Mouse (Mus musculus) heart, adult 11 months (tissue): Measurements from ENCODE around the gene Sbf2.
"Not testable (repeated sequence)": the region's sequence is repeated elsewhere in the genome, so short reads cannot be mapped to it uniquely, and the experiment has no call there.

ENCODE experiments used
- DNase-seq: peaks from one replicate; pipeline ENCODE4 v3.0.0; 2022

The Sbf2 gene

DNA sequence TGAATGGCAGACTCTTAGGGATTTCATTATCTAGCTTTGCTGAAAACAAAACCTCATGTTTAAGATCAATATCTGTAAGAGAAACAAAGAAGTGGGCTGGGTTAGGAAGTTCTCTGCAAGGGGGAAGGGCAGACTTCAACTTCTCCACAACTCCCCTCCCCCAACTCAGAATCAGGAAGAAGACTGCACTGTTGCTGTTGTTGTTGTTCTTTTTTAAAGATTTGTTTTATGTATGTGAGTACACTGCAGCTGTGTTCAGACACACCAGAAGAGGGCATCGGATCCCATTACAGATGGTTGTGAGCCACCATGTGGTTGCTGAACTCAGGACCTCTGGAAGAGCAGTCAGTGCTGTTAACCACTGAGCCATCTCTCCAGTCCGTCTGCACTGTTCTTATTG, 225.8 kb downstream of the Sbf2 start:
- DNase-seq = not testable (repeated sequence)

DNA sequence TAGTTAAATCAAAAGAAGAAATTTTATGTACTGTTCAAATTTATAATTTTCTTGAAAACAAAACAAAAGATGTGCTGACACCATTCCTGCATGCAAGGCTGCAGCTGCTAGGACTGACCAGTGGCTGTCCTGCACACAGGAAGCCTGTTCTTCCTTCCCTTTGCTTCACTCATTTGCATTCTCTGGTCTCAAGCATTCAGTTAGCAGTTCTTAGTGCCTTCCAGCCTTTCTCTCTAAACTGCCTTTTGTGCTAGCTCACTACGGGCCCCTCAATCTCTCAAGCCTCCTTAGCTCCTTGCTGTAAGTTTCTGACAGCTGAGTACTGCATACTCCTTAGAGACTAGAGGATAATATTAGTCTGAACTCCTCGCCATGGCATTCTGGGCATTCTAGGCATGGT, 227.2 kb downstream of the Sbf2 start:
- DNase-seq = peak; percentile 90

DNA sequence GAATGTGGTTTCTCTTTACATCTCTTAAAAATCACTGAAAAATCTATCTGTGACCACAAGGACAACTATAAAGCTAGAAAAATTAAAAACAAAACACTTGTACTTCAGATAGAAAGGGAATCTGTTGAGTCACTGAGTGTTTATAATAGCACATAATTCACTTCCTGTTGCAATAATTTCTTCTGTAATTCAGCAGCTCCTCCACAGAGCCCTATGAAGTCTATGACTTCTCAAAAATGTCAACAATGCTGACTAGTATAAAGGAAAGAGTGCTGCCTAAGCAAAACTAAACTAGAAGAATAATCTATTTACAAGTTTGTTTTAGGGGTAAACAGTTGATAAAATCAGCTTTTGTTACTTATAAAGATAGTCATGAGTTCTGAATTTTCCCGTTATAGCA, 229.2 kb downstream of the Sbf2 start:
- DNase-seq = no peak

DNA sequence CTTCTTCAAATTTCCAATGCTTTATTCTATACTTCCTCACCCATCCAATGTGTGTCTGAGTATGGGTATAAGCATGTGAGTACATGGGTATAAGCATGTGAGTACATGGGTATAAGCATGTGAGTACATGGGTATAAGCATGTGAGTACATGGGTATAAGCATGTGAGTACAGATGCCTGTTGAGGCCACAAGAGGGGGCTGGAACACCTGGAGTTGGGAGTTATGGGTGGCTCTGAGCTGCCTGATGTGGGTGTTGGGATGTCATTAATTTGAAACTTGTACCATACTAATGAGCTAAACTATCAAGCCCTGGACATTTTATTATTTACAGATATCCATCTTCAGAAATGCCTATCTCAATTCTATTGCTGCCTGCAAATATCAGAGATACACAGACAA, 230.4 kb downstream of the Sbf2 start:
- no peak for DNase-seq

GRCm38 (mm10) chr7:110381625-110382024, 233.1 kb downstream of the Sbf2 start:
- DNase-seq = no peak

DNA sequence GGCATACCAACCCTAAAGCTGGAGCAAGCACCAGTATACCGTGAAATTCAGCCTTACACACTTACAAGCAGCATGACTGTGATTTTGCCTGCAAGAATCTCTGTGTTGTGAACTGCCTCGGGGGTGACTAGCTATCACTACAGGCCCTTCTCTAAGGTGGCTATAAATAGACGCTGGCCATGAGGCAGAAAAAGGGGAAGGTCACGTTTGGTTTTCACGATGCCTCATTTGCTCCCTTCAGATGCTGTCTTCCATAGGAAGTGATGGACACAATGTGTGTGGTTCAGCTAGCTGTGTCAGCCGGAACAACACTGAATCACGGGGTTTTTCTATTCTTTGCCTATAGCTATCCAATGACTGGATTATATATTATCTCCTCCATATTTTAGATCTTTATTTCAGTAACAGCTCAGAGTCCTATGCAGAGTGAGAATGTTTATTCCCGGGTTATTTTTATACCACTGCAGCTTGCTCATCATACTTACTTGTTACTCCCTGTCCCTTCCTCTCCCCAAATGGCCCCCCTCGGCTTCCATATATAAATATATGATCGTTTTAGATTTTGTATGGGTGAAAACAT, 235.3 kb downstream of the Sbf2 start:
- DNase-seq = peak; percentile 95

- DNase-seq = no peak
Observed at GRCm38 (mm10) chr7:110372529-110372928, 242.2 kb downstream of the Sbf2 start.

DNA sequence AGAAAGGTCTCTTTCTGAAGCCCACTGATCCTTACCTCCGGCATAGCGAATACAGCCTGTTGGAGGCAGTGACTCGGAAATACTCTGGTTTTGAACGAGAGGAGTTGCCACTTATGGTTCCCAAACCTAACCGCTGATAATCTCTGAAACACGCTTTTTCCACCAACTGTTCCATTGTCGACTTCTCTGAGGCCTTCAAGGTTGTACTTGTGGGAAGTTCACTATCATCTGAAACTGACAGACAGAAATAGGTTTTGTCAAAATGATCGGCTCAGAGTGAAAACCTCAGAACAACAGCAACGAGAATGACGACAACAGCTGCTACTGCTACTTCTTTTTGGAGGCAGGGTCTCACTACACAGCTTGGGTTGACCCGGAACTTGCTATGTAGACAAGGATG, 252.7 kb downstream of the Sbf2 start:
- no peak for DNase-seq

DNA sequence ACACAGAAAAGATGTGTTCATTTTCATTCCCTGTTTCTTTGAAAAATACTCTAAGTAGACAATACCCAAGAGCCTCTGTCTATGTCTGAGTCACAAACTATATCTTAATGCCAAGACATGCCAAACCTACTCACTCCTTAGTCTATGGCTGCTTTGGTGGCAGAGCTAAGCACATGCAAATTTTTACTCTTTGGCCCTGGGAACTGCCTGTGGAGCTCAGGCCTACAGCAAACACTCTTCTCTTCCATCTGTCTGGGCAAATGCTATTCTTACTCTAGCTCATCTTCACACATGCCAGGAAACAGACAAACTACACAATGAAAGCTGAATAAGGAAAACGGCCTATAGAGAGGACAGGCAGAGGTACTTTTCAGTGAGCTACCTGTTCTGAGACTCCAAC, 253.2 kb downstream of the Sbf2 start:
- DNase-seq = no peak

- no peak for DNase-seq
Observed at GRCm38 (mm10) chr7:110359391-110359790, 255.3 kb downstream of the Sbf2 start.

DNA sequence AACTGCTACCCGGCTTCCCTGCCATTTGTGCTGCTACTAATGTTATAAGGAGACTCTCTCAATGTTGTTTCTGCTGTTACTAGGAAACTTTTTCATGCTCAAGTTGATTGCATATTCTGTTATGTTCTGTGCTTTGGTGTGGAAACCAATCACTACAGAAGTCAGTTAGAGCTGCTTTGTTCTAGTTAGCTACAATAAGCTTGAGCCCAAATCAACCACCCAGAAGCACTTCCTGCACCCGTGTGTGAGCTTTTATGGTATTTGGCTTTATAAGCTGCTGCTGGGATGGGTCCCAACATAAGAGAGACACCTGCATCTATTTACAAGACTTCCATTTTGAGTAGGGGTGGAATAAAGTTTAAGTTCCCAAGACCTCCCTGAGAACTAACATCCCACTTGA, 260.8 kb downstream of the Sbf2 start:
- DNase-seq = no peak

DNA sequence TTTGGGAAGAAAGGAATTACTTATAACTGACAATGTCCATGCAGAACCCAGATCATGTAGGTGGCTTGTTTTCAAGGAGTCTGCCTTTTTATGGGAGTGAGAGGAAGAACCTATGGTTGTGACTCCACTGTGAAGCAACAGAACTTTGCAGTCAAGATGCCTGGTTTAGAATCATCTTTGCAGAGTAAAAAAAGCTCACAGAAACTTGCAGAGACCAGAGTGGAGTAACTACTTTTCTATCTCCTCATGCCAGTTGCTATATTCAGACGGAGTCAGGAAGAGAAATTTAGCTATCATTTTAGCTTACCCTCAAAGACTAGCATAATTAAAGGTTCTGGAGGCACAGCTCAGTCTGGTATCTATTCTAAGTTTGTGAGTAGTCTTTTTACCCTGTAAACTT, 267.5 kb downstream of the Sbf2 start:
- DNase-seq = no peak

DNA sequence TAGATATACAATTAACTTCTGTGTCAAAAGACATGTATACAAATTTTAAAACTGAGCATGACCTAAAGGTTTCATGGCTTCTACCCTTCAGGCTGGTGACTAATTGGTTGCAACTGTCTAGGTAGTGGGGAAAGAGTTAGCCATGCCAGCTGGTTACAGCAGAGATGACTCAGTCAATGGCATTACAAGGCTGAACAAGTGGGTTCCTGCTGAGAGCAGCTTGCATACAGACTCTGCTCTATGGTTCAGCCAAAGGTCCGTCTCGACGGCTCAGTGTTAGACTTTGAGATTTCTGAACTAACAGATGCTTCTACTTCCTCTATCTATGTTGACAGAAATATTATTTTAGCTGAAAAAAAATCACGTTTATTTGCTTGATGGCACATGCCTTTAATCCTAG, 277.1 kb downstream of the Sbf2 start:
- no peak for DNase-seq

DNA sequence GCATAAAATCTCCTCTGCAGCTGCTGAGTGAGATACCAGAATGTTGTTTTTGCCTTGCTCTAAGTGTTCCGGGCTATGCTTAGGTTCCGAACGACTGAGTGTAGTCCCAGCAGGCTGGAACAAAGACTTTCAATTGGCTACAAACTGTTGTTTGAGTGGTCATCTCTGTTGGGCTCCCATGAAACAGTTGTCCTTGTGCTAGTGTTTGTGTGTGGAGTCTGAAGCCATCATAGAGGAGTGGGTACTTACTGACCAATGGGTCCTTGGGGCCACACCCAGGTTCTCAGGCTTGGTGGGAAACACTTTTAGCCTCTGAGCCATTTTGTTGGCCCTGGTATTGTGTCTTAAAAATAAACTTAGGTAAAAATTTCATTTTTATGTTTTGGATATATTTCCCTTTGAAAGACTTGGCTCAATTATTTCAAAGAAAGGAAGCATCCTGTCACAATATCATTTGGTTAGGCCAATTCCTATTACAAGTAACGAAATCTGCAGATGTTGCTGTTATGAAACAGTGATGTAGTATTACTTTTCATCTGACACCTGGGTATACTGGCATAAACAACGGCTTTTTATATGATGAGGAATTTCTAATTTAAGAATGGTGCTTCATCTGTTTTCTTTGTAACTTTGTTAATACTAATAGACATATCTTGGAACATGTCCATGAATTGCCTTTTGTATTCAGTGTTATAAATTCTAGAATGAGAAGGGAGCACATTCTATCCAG, 289.2 kb downstream of the Sbf2 start:
- DNase-seq = peak; percentile 95

DNA sequence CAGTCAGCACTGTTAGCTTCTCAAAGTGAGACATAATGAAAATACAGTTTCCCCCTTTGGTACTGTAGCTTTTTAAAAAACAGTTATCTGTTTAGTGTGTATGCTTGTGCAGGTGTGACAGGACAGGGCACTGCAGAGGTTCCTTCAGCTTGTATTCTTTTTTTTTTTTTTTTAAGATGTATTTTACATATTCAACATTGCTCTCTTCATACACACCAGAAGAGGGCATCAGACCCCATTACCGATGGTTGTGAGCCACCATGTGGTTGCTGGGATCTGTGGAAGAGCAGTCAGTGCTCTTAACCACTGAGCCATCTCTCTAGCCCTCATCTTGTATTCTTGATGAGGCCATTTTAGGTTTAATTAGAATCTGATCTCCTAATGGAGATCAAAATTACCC, 289.9 kb downstream of the Sbf2 start:
- DNase-seq = no peak

GRCm38 (mm10) chr7:110321106-110321505, 293.6 kb downstream of the Sbf2 start:
- peak; percentile 85 for DNase-seq

- peak; percentile 93 for DNase-seq
Observed at GRCm38 (mm10) chr7:110318971-110319519, 295.7 kb downstream of the Sbf2 start.

- peak; percentile 58 for DNase-seq
Observed at GRCm38 (mm10) chr7:110317412-110317811, 297.3 kb downstream of the Sbf2 start.

- peak; percentile 72 for DNase-seq
Observed at GRCm38 (mm10) chr7:110315352-110315751, 299.4 kb downstream of the Sbf2 start.

GRCm38 (mm10) chr7:110314401-110314890, 300.3 kb downstream of the Sbf2 start:
- peak; percentile 95 for DNase-seq

DNA sequence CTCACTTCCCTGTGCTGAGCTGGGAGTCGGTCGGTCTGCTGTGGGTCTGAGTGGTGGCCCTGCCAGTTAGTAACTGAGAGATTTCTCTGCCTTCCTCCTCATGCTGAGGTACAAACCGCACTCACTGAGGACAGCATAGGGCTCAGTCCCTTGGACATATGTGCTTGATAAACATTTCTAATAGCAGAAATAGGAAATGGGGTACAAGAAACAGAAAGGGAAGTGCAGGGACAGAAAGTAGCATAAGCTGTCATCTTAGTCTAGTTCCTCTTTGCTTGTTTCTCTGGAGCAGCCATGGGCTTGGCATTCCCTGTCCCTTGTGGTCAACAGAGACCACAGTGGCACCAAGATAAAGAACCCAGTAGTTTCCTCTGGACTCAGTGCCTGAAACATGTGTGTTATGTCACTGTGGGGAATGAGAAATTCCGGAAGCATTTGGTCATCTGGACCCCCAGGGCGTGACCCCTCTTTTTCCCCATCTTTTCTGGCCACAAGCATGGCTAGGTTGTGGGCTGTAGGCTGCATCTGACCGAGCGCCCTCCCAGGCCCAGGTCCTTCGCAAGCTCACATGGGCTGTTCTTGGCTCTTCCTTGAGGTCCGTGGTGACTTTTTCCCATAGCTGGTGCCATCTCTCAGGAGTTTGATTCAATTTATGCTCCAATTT, 301.2 kb downstream of the Sbf2 start:
- peak; percentile 97 for DNase-seq

DNA sequence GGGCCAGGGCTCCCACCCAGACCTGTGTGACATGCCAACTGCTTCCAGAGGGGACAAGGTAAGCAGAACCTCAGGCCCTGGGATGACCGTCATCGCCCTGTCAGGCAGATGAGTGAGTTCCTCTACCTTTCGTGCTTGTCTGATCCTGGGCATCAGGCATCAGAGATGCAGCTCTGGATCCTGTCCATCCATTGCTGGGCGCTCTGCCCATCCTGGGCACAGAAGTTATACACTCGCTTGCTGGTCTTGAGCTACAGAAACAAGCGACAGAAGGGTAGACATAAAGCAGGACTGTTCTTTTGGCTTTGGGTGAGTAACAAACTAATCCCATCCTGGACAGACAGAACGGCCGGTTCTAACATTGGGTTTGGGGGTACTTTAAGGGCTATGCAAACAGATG, 305.5 kb downstream of the Sbf2 start:
- no peak for DNase-seq

GRCm38 (mm10) chr7:110307741-110308140, 307.0 kb downstream of the Sbf2 start:
- peak; percentile 85 for DNase-seq

GRCm38 (mm10) chr7:110306281-110306680, 308.4 kb downstream of the Sbf2 start:
- peak; percentile 65 for DNase-seq
